8 mouse cellular contexts compared by ENCODE assay signal in the genomic region with DNA sequence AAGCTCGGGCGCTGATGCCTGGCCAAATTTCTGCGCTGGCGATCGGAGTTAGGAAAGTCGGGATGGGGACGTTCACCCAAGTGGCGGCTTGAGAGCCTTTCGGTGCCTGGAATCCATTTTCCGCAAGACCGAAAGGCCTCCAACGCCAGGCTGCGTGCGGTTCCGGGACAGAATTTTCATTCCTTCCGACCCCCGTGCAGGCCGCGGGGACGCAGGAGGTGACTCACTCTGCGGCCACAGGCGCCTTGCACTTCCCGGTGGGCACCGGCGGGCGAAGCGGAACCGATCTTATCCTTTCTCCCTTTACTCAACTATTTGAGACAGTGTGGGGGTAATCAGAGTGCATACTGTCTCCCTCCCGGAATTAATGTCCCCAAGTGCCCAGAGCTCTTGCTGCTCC. TPM values are rescaled to one million over a fixed set of nuclear protein-coding genes. Genes with fewer than 3 reads are reported as not detected.
A peak's percentile ranks its signal among the peaks of the same experiment; 100 is the strongest.
DNase-seq lines count a peak whose midpoint lies in the region; ATAC-seq and TF ChIP-seq lines count a peak whose summit lies in the region.

No protein-coding gene starts in this region.

- H3K79me2 ChIP-seq in myocyte (ENCODE audit: control insufficient read depth, insufficient read depth), result no peaks in the 10 kb centered on the region

- no peak overlapping the region for H3K27ac ChIP-seq in heart, embryonic 15.5 days

- no peak for TF ChIP-seq POLR2A in myocyte (IDR thresholded peaks at IDR 0.05; ENCODE audit: insufficient read length, low read depth)

- no peak overlapping the region for H3ac ChIP-seq in myocyte (ENCODE audit: control insufficient read depth, insufficient read length)

- ATAC-seq in heart, embryonic 15.5 days (replicated peaks; ENCODE audit: insufficient number of reproducible peaks, insufficient read depth, low FRiP score, low read depth), result no peak

- H3K4me3 ChIP-seq in heart, embryonic 15.5 days, result peak overlapping the region; percentile 58
- H3K4me3 ChIP-seq in myocyte, result no peak overlapping the region

- no peak overlapping the region for H3K9ac ChIP-seq in heart, embryonic 15.5 days

- no peaks in the 10 kb centered on the region for H3K9me3 ChIP-seq in heart, embryonic 15.5 days (replicated peaks)

- intact Hi-C loops in gastrocnemius, postnatal 14 days (cut with DNase I; ENCODE audit: low total_unique reads), result loop anchor here (5.0 to 10.0 kb wide), 2 partner anchors 151 to 794 kb away; a partner anchor contains a TSS
- intact Hi-C loops in left cerebral cortex, postnatal 25 days (cut with DNase I), result loop anchor here (5.0 kb wide), 2 partner anchors 154 to 1044 kb away; a partner anchor contains a TSS

- H3K4me1 ChIP-seq in heart, embryonic 15.5 days (replicated peaks), result peaks cover 56% of the 10 kb centered on the region

- H3K36me3 ChIP-seq in heart, embryonic 15.5 days, result no peaks in the 10 kb centered on the region
- H3K36me3 ChIP-seq in myocyte (ENCODE audit: control insufficient read depth, insufficient read depth), result no peaks in the 10 kb centered on the region

- peaks cover 80% of the 10 kb centered on the region for H3K27me3 ChIP-seq in heart, embryonic 15.5 days
- no peaks in the 10 kb centered on the region for H3K27me3 ChIP-seq in myocyte (ENCODE audit: control insufficient read depth, insufficient read depth, insufficient read length)

- peak; percentile 36 for DNase-seq in thymus, postnatal 4 days
- DNase-seq in thymus, postnatal 14 days, result no peak
- peak; percentile 20 for DNase-seq in liver
- no peak for DNase-seq in right cerebral cortex, postnatal 25 days
- DNase-seq in gastrocnemius, postnatal 14 days, result no peak
- DNase-seq in left cerebral cortex, postnatal 25 days (ENCODE audit: low spot score in 2 of 2), result no peak

- peak overlapping the region; percentile 92 for H3K4me2 ChIP-seq in heart, embryonic 15.5 days
- peak overlapping the region; percentile 84 for H3K4me2 ChIP-seq in myocyte (ENCODE audit: low read depth)

- WGBS in heart, embryonic 15.5 days, result 2% methylated on average over 29 of the region's 29 CpGs

TF ChIP-seq in myocyte, 11 proteins besides CTCF, POLR2A, EP300 and RAD21:
- TF ChIP-seq TCF3 (IDR thresholded peaks at IDR 0.05; ENCODE audit: insufficient read length, low read depth) (no peak), USF1 (IDR thresholded peaks at IDR 0.05; ENCODE audit: low read depth) (no peak), MAX (IDR thresholded peaks at IDR 0.05; ENCODE audit: low read depth) (no peak), MYOD1 (IDR thresholded peaks at IDR 0.05; ENCODE audit: control insufficient read depth in 1 of 3, insufficient read length in 2 of 3, low read depth in 2 of 3) (no peak), REST (IDR thresholded peaks at IDR 0.05; ENCODE audit: insufficient read depth, insufficient read length) (no peak), E2F4 (IDR thresholded peaks at IDR 0.05; ENCODE audit: insufficient read depth) (no peak), MYOG (IDR thresholded peaks at IDR 0.05; ENCODE audit: control insufficient read depth in 1 of 3, insufficient read depth in 1 of 3, insufficient read length in 2 of 3, low read depth in 2 of 3) (no peak), CEBPB (IDR thresholded peaks at IDR 0.05; ENCODE audit: insufficient read depth, poor library complexity, severe bottlenecking) (no peak), POLR2AphosphoS2 (IDR thresholded peaks at IDR 0.05; ENCODE audit: insufficient read length, low read depth) (no peak), TCF12 (IDR thresholded peaks at IDR 0.05; ENCODE audit: insufficient read depth, poor library complexity, severe bottlenecking) (no peak), SRF (IDR thresholded peaks at IDR 0.05; ENCODE audit: control insufficient read depth, insufficient read length, low read depth) (no peak)

RNA-seq across cellular contexts. Expression of a gene that starts 1.3 kb away (rescaled TPM):
- polyA plus RNA-seq in heart, embryonic 15.5 days (2015; fragmentation: Nextera tagmentation; extraction: Ambion mirVana), result 1.8 and 2.3 TPM in 2 replicates
- 0.84 TPM for polyA plus RNA-seq in myocyte (2012; fragmentation: generic; extraction: Trizol)
- under 1 TPM; 0.35 to 0.62 TPM for total RNA-seq in gastrocnemius, postnatal 14 days (2021)
- total RNA-seq in left cerebral cortex, postnatal 25 days (2021), result 1 to 10 TPM; 1.2 to 1.3 TPM

Comparison
In these comparisons a context has a peak if more than half of its experiments do, and no peak if none do; other contexts are left out.
1. DNase-seq: peak in thymus, postnatal 4 days (single experiment) and liver (single experiment); none in thymus, postnatal 14 days (single experiment), right cerebral cortex, postnatal 25 days (single experiment), gastrocnemius, postnatal 14 days (single experiment) and left cerebral cortex, postnatal 25 days (0 of 2).